ENCODE assay signal across 8 mouse cellular contexts in genomic region chr10:23788056-23788600, GRCm38 (mm10). TPM values are rescaled to one million over a fixed set of nuclear protein-coding genes. Genes with fewer than 3 reads are reported as not detected.
A peak's percentile ranks its signal among the peaks of the same experiment; 100 is the strongest.
DNase-seq lines count a peak whose midpoint lies in the region; ATAC-seq and TF ChIP-seq lines count a peak whose summit lies in the region.

No protein-coding gene starts in this region.

- H3K36me3 ChIP-seq in heart, embryonic 10.5 days: peaks cover 34% of the 10 kb centered on the region
- peaks cover 37% of the 10 kb centered on the region for H3K36me3 ChIP-seq in ES-Bruce4 (ENCODE audit: control insufficient read depth, insufficient read depth, low read length, poor library complexity, severe bottlenecking)
- peaks cover 29% of the 10 kb centered on the region for H3K36me3 ChIP-seq in heart, postnatal 0 days (replicated peaks; ENCODE audit: control insufficient read depth, insufficient read depth, low read length)
- H3K36me3 ChIP-seq in midbrain, embryonic 10.5 days: peaks cover 34% of the 10 kb centered on the region

- no peaks in the 10 kb centered on the region for H3K9me3 ChIP-seq in heart, embryonic 10.5 days
- H3K9me3 ChIP-seq in ES-Bruce4 (replicated peaks; ENCODE audit: control insufficient read depth, insufficient read depth, low read length, poor library complexity, severe bottlenecking): no peaks in the 10 kb centered on the region
- H3K9me3 ChIP-seq in heart, postnatal 0 days (replicated peaks; ENCODE audit: control insufficient read depth, low read length): no peaks in the 10 kb centered on the region
- no peaks in the 10 kb centered on the region for H3K9me3 ChIP-seq in midbrain, embryonic 10.5 days (replicated peaks)

- no peak for TF ChIP-seq CTCF in ES-Bruce4 (IDR thresholded peaks at IDR 0.05; ENCODE audit: low read depth, low read length)
- TF ChIP-seq CTCF in heart, postnatal 0 days (IDR thresholded peaks at IDR 0.05; ENCODE audit: low read depth): no peak

- TF ChIP-seq EP300 in ES-Bruce4 (IDR thresholded peaks at IDR 0.05; ENCODE audit: insufficient read depth, low read depth, low read length): no peak
- no peak for TF ChIP-seq EP300 in heart, postnatal 0 days (IDR thresholded peaks at IDR 0.05; ENCODE audit: low read depth)

- 6% methylated on average over 8 of the region's 8 CpGs for WGBS in heart, embryonic 10.5 days
- 2% methylated on average over 8 of the region's 8 CpGs for WGBS in heart, postnatal 0 days
- 16% methylated on average over 8 of the region's 8 CpGs for WGBS in midbrain, embryonic 10.5 days

- H3K4me1 ChIP-seq in heart, embryonic 10.5 days: peaks cover 9% of the 10 kb centered on the region; the same call in 1 of the 2 replicates
- no peaks in the 10 kb centered on the region for H3K4me1 ChIP-seq in ES-Bruce4 (ENCODE audit: control insufficient read depth, insufficient read depth, low read length)
- peaks cover 8% of the 10 kb centered on the region for H3K4me1 ChIP-seq in heart, postnatal 0 days (ENCODE audit: control insufficient read depth, insufficient read depth)
- peaks cover 28% of the 10 kb centered on the region for H3K4me1 ChIP-seq in midbrain, embryonic 10.5 days

- peak overlapping the region; percentile 91 for H3K4me2 ChIP-seq in heart, postnatal 0 days (ENCODE audit: low read depth, low read length)

- H3K27ac ChIP-seq in heart, embryonic 10.5 days: peak overlapping the region; percentile 92
- H3K27ac ChIP-seq in ES-Bruce4 (ENCODE audit: insufficient read depth, low read length): peak overlapping the region; percentile 89
- H3K27ac ChIP-seq in heart, postnatal 0 days (ENCODE audit: low read depth): peak overlapping the region; percentile 76
- peak overlapping the region; percentile 93 for H3K27ac ChIP-seq in midbrain, embryonic 10.5 days (replicated peaks)

- no peak for DNase-seq in heart, embryonic 10.5 days (ENCODE audit: low spot score)
- DNase-seq in heart, postnatal 4 days: no peak
- DNase-seq in heart, postnatal 0 days (ENCODE audit: low spot score): no peak
- no peak for DNase-seq in midbrain, embryonic 10.5 days (ENCODE audit: low spot score)
- DNase-seq in urinary bladder, postnatal 4 days (ENCODE audit: low spot score in 2 of 2): no peak

- no peak for TF ChIP-seq POLR2A in ES-Bruce4 (IDR thresholded peaks at IDR 0.05; ENCODE audit: insufficient read depth, low read length)

- peak overlapping the region; percentile 89 for H3K4me3 ChIP-seq in heart, embryonic 10.5 days
- peak overlapping the region; percentile 96 for H3K4me3 ChIP-seq in ES-Bruce4 (ENCODE audit: low read depth, low read length)
- H3K4me3 ChIP-seq in heart, postnatal 0 days (ENCODE audit: low read depth, low read length): peak overlapping the region; percentile 93
- H3K4me3 ChIP-seq in midbrain, embryonic 10.5 days: peak overlapping the region; percentile 93

- peak overlapping the region; percentile 96 for H3K9ac ChIP-seq in ES-Bruce4 (ENCODE audit: low read depth, poor library complexity, severe bottlenecking)
- peak overlapping the region; percentile 85 for H3K9ac ChIP-seq in heart, postnatal 0 days (replicated peaks; ENCODE audit: low read depth, low read length)

- ATAC-seq in heart, postnatal 0 days (ENCODE audit: insufficient read depth, low read depth): no peak
- no peak for ATAC-seq in erythroid progenitor cell, adult 5-6 weeks (replicated peaks; ENCODE audit: low FRiP score, poor library complexity, severe bottlenecking)
- no peak for ATAC-seq in activated CD4-positive, CD25-positive, alpha-beta regulatory T cell, adult 4 months

- no peaks in the 10 kb centered on the region for H3K27me3 ChIP-seq in heart, embryonic 10.5 days (ENCODE audit: insufficient read depth, poor library complexity, severe bottlenecking)
- H3K27me3 ChIP-seq in ES-Bruce4 (ENCODE audit: control insufficient read depth, insufficient read depth, low read length, poor library complexity, severe bottlenecking): no peaks in the 10 kb centered on the region
- H3K27me3 ChIP-seq in heart, postnatal 0 days (ENCODE audit: control insufficient read depth, insufficient read depth, low read length): no peaks in the 10 kb centered on the region
- no peaks in the 10 kb centered on the region for H3K27me3 ChIP-seq in midbrain, embryonic 10.5 days (ENCODE audit: low read depth, poor library complexity, severe bottlenecking)

RNA-seq across cellular contexts. Expression of gene Rps12, which starts 1.1 kb away (rescaled TPM):
- 94.5 and 118 TPM in 2 replicates for polyA plus RNA-seq in heart, embryonic 10.5 days (2016; fragmentation: Nextera tagmentation; extraction: Ambion mirVana)
- total RNA-seq in heart, postnatal 4 days (2021): 100 to 1,000 TPM; 357 to 393 TPM
- 316 and 459 TPM in 2 replicates for polyA plus RNA-seq in ES-Bruce4 (2011; ENCODE audit: insufficient read depth, insufficient read length, low read depth, missing spikeins)
- 2,923 and 3,021 TPM in 2 replicates for total RNA-seq in heart, postnatal 0 days (2014; rRNA removed; ENCODE audit: low replicate concordance)
- 83.1 and 86.0 TPM in 2 replicates for polyA plus RNA-seq in heart, postnatal 0 days (2015; fragmentation: Nextera tagmentation; extraction: Ambion mirVana)
- polyA plus RNA-seq in midbrain, embryonic 10.5 days (2016; fragmentation: Nextera tagmentation; extraction: Ambion mirVana): 112 and 145 TPM in 2 replicates
- total RNA-seq in erythroid progenitor cell, adult 5-6 weeks (2015; ENCODE audit: low replicate concordance): 1,496 and 1,704 TPM in 2 replicates
- 275 and 669 TPM in 2 replicates for total RNA-seq in erythroid progenitor cell, adult 5-6 weeks (2017; ENCODE audit: low replicate concordance)
- 100 to 1,000 TPM; 116 to 930 TPM for polyA plus RNA-seq in activated CD4-positive, CD25-positive, alpha-beta regulatory T cell, adult 4 months (2017; shearing (Covaris generic))

RNA-seq across cellular contexts. Expression of gene Slc18b1, which starts 8.7 kb away (rescaled TPM):
- polyA plus RNA-seq in heart, embryonic 10.5 days (2016; fragmentation: Nextera tagmentation; extraction: Ambion mirVana): 5.6 and 7.1 TPM in 2 replicates
- 10 to 100 TPM; 12.0 to 16.7 TPM for total RNA-seq in heart, postnatal 4 days (2021)
- 2.9 and 3.4 TPM in 2 replicates for polyA plus RNA-seq in ES-Bruce4 (2011; ENCODE audit: insufficient read depth, insufficient read length, low read depth, missing spikeins)
- 7.2 and 10.1 TPM in 2 replicates for total RNA-seq in heart, postnatal 0 days (2014; rRNA removed; ENCODE audit: low replicate concordance)
- 4.6 and 5.4 TPM in 2 replicates for polyA plus RNA-seq in heart, postnatal 0 days (2015; fragmentation: Nextera tagmentation; extraction: Ambion mirVana)
- 10.4 and 12.2 TPM in 2 replicates for polyA plus RNA-seq in midbrain, embryonic 10.5 days (2016; fragmentation: Nextera tagmentation; extraction: Ambion mirVana)
- total RNA-seq in erythroid progenitor cell, adult 5-6 weeks (2015; ENCODE audit: low replicate concordance): 0.36 TPM in 1 of 2 replicates, not detected in the other
- not detected in 2 replicates for total RNA-seq in erythroid progenitor cell, adult 5-6 weeks (2017; ENCODE audit: low replicate concordance)
- polyA plus RNA-seq in activated CD4-positive, CD25-positive, alpha-beta regulatory T cell, adult 4 months (2017; shearing (Covaris generic)): under 1 TPM in 1 of 2 experiments, not detected in 1; 0.25 TPM
